Mouse (Mus musculus): ENCODE results near the gene Pmvk.

Pmvk gene

GRCm38 (mm10) chr3:89481488-89481887 is 27.1 kb downstream of the Pmvk start:
- no peak for DNase-seq (ENCODE audit: low spot score)

- DNase-seq (ENCODE audit: low spot score) = no peak
These were observed 27.9 kb downstream of the Pmvk start for GRCm38 (mm10) chr3:89482249-89482648.

- peak; percentile 67 for DNase-seq (ENCODE audit: low spot score)
These were observed 30.6 kb downstream of the Pmvk start for GRCm38 (mm10) chr3:89484766-89485524.

GRCm38 (mm10) chr3:89486111-89486510 is 31.8 kb downstream of the Pmvk start:
- DNase-seq (ENCODE audit: low spot score) = no peak

GRCm38 (mm10) chr3:89486916-89487702 is 32.8 kb downstream of the Pmvk start:
- DNase-seq (ENCODE audit: low spot score) = no peak

GRCm38 (mm10) chr3:89490790-89491189 is 36.4 kb downstream of the Pmvk start:
- no peak for DNase-seq (ENCODE audit: low spot score)

GRCm38 (mm10) chr3:89491559-89491958 is 37.2 kb downstream of the Pmvk start:
- DNase-seq (ENCODE audit: low spot score) = no peak

- peak; percentile 41 for DNase-seq (ENCODE audit: low spot score)
These were observed 38.4 kb downstream of the Pmvk start for GRCm38 (mm10) chr3:89492701-89493151.

- DNase-seq (ENCODE audit: low spot score) = no peak
These were observed 40.3 kb downstream of the Pmvk start for GRCm38 (mm10) chr3:89494630-89495029.

GRCm38 (mm10) chr3:89496366-89496765 is 42.0 kb downstream of the Pmvk start:
- no peak for DNase-seq (ENCODE audit: low spot score)

- DNase-seq (ENCODE audit: low spot score) = no peak
These were observed 45.4 kb downstream of the Pmvk start for GRCm38 (mm10) chr3:89499696-89500095.

- DNase-seq (ENCODE audit: low spot score) = no peak
These were observed 47.1 kb downstream of the Pmvk start for GRCm38 (mm10) chr3:89501486-89501885.

GRCm38 (mm10) chr3:89502551-89502950 is 48.2 kb downstream of the Pmvk start:
- DNase-seq (ENCODE audit: low spot score) = no peak

- DNase-seq (ENCODE audit: low spot score) = no peak
These were observed 53.7 kb downstream of the Pmvk start for GRCm38 (mm10) chr3:89508041-89508440.

- no peak for DNase-seq (ENCODE audit: low spot score)
These were observed 56.6 kb downstream of the Pmvk start for GRCm38 (mm10) chr3:89510979-89511378.

- no peak for DNase-seq (ENCODE audit: low spot score)
These were observed 57.1 kb downstream of the Pmvk start for GRCm38 (mm10) chr3:89511400-89511799.

- DNase-seq (ENCODE audit: low spot score) = no peak
These were observed 57.9 kb downstream of the Pmvk start for GRCm38 (mm10) chr3:89512225-89512624.

GRCm38 (mm10) chr3:89515444-89515843 is 61.1 kb downstream of the Pmvk start:
- no peak for DNase-seq (ENCODE audit: low spot score)

- DNase-seq (ENCODE audit: low spot score) = no peak
These were observed 62.0 kb downstream of the Pmvk start for GRCm38 (mm10) chr3:89516321-89516720.

Data from yolk sac, embryonic 10.5 days (tissue).